Mouse (Mus musculus): ENCODE measurements around the gene Pak1.

GRCm38 (mm10) chr7:97780815-97781214 lies 7.5 kb upstream of the Pak1 start:
- TF ChIP-seq CTCF (IDR thresholded peaks at IDR 0.05) (no peak), POLR2A (IDR thresholded peaks at IDR 0.05; ENCODE audit: insufficient read depth, low read depth, low read length) (no peak), EP300 (IDR thresholded peaks at IDR 0.05; ENCODE audit: insufficient read depth, low read depth, low read length) (no peak)
